Mouse (Mus musculus) embryonic facial prominence, embryonic 12.5 days (tissue): ENCODE results near the gene AU018091. TPM values are rescaled to one million over a fixed set of nuclear protein-coding genes. Genes with fewer than 3 reads are reported as not detected.
"Not testable (repeated sequence)": the region's sequence is repeated elsewhere in the genome, so short reads cannot be mapped to it uniquely, and the experiment has no call there.

Experiments used
- ATAC-seq: fragments of 200-750 bp; cut with Nextera tagmentation; 2 replicates; pipeline ENCODE4 v1.8.0; 2017; ENCODE audit not compliant: insufficient number of reproducible peaks, insufficient read depth, low FRiP score, low TSS enrichment
- H3K27ac ChIP-seq: fragments of 300-500 bp; sonication (generic); 2 replicates; pipeline ENCODE4 v1.5.1; 2016; ENCODE audit warnings: mild to moderate bottlenecking
- H3K27me3 ChIP-seq: fragments of 300-500 bp; sonication (generic); 2 replicates; pipeline ENCODE4 v1.6.1; 2016; ENCODE audit warnings: mild to moderate bottlenecking, moderate library complexity
- H3K36me3 ChIP-seq: fragments of 300-500 bp; sonication (generic); 2 replicates; pipeline ENCODE4 v1.6.1; 2016; ENCODE audit warnings: mild to moderate bottlenecking
- H3K4me1 ChIP-seq: fragments of 300-500 bp; sonication (generic); 2 replicates; pipeline ENCODE4 v1.6.1; 2016
- H3K4me2 ChIP-seq: fragments of 300-500 bp; sonication (generic); replicated peaks from 2 replicates; pipeline ENCODE4 v1.6.1; 2016; ENCODE audit warnings: mild to moderate bottlenecking, moderate library complexity
- H3K4me3 ChIP-seq: fragments of 300-500 bp; sonication (generic); 2 replicates; pipeline ENCODE4 v1.5.1; 2016; ENCODE audit warnings: mild to moderate bottlenecking
- H3K9ac ChIP-seq: fragments of 300-500 bp; sonication (generic); 2 replicates; pipeline ENCODE4 v1.6.1; 2016; ENCODE audit warnings: mild to moderate bottlenecking, moderate library complexity
- H3K9me3 ChIP-seq: fragments of 300-500 bp; sonication (generic); 2 replicates; pipeline ENCODE4 v1.6.1; 2016; ENCODE audit warnings: mild to moderate bottlenecking, moderate library complexity
- WGBS: fragments of 180-500 bp; shearing (Covaris S2); methylation state at CpG from one replicate; pipeline ENCODE4 v1.1.7; 2016; 5-methylcytosine and 5-hydroxymethylcytosine counted together
- polyA plus RNA-seq: library from polyadenylated mRNA; unstranded; fragments of >200 nt; fragmentation: Nextera tagmentation; extraction: Ambion mirVana; gene quantifications from 2 replicates; pipeline ENCODE4 v1.2.1, GENCODE M21; 2016

Gene AU018091
- polyA plus RNA-seq, 1 experiment from 2014 or later: 0.13 TPM

- Histone ChIP-seq H3K9me3 (peaks cover 2% of the 10 kb centered on the region; the same call in 1 of the 2 replicates), H3K9ac (no peak overlapping the region), H3K4me3 (no peak overlapping the region), H3K27me3 (no peaks in the 10 kb centered on the region), H3K27ac (no peak overlapping the region), H3K36me3 (no peaks in the 10 kb centered on the region), H3K4me2 (no peak overlapping the region), H3K4me1 (no peaks in the 10 kb centered on the region)
- no peak for ATAC-seq
Observed at GRCm38 (mm10) chr7:3164991-3165390, 4.0 kb downstream of the AU018091 start.

- no peaks in the 10 kb centered on the region for H3K36me3 ChIP-seq
- WGBS: 81% methylated on average over 6 of the region's 6 CpGs
- peaks cover 2% of the 10 kb centered on the region; the same call in 1 of the 2 replicates for H3K9me3 ChIP-seq
- no peak overlapping the region for H3K9ac ChIP-seq
- no peaks in the 10 kb centered on the region for H3K4me1 ChIP-seq
- H3K4me3 ChIP-seq: no peak overlapping the region
- H3K27me3 ChIP-seq: no peaks in the 10 kb centered on the region
- H3K27ac ChIP-seq: no peak overlapping the region
- no peak overlapping the region for H3K4me2 ChIP-seq
- ATAC-seq: no peak
Observed at GRCm38 (mm10) chr7:3164381-3164780, 4.6 kb downstream of the AU018091 start.

GRCm38 (mm10) chr7:3150376-3150775 is 18.6 kb downstream of the AU018091 start:
- Histone ChIP-seq H3K36me3 (no peaks in the 10 kb centered on the region), H3K4me2 (no peak overlapping the region), H3K4me3 (no peak overlapping the region), H3K9ac (no peak overlapping the region), H3K27me3 (no peaks in the 10 kb centered on the region), H3K27ac (no peak overlapping the region), H3K9me3 (peaks cover 9% of the 10 kb centered on the region; the same call in 1 of the 2 replicates), H3K4me1 (no peaks in the 10 kb centered on the region)
- 80% methylated on average over 1 of the region's 1 CpGs for WGBS
- ATAC-seq: no peak

GRCm38 (mm10) chr7:3146072-3146471 is 22.9 kb downstream of the AU018091 start:
- no peaks in the 10 kb centered on the region for H3K27me3 ChIP-seq
- peaks cover 9% of the 10 kb centered on the region; the same call in 1 of the 2 replicates for H3K9me3 ChIP-seq
- no peaks in the 10 kb centered on the region for H3K36me3 ChIP-seq
- no peak overlapping the region for H3K4me3 ChIP-seq
- no peak overlapping the region for H3K4me2 ChIP-seq
- H3K27ac ChIP-seq: no peak overlapping the region
- no peak overlapping the region for H3K9ac ChIP-seq
- H3K4me1 ChIP-seq: no peaks in the 10 kb centered on the region
- no peak for ATAC-seq

- Histone ChIP-seq H3K9ac (no peak overlapping the region), H3K9me3 (peaks cover 8% of the 10 kb centered on the region; the same call in 1 of the 2 replicates), H3K36me3 (no peaks in the 10 kb centered on the region), H3K27me3 (no peaks in the 10 kb centered on the region), H3K27ac (no peak overlapping the region), H3K4me1 (no peaks in the 10 kb centered on the region), H3K4me3 (no peak overlapping the region), H3K4me2 (no peak overlapping the region)
- ATAC-seq: no peak
- 5% methylated on average over 1 of the region's 1 CpGs for WGBS
Observed at GRCm38 (mm10) chr7:3143329-3143728, 25.7 kb downstream of the AU018091 start.

- Histone ChIP-seq H3K36me3 (no peaks in the 10 kb centered on the region), H3K27ac (no peak overlapping the region), H3K27me3 (no peaks in the 10 kb centered on the region), H3K4me2 (no peak overlapping the region), H3K4me3 (no peak overlapping the region), H3K4me1 (no peaks in the 10 kb centered on the region), H3K9me3 (0 out of 2 replicates have a peak, but pooled peaks cover 6% of the 10 kb centered on the region), H3K9ac (no peak overlapping the region)
- no peak for ATAC-seq
- 77% methylated on average over 4 of the region's 4 CpGs for WGBS
Observed at GRCm38 (mm10) chr7:3135606-3136005, 33.4 kb downstream of the AU018091 start.

GRCm38 (mm10) chr7:3134654-3135053 is 34.3 kb downstream of the AU018091 start:
- no peaks in the 10 kb centered on the region for H3K4me1 ChIP-seq
- H3K9ac ChIP-seq: no peak overlapping the region
- no peak overlapping the region for H3K27ac ChIP-seq
- H3K9me3 ChIP-seq: 0 out of 2 replicates have a peak, but pooled peaks cover 6% of the 10 kb centered on the region
- WGBS: 62% methylated on average over 1 of the region's 1 CpGs
- no peak for ATAC-seq
- H3K27me3 ChIP-seq: no peaks in the 10 kb centered on the region
- no peak overlapping the region for H3K4me2 ChIP-seq
- H3K4me3 ChIP-seq: no peak overlapping the region
- no peaks in the 10 kb centered on the region for H3K36me3 ChIP-seq

GRCm38 (mm10) chr7:3130342-3130741 is 38.7 kb downstream of the AU018091 start:
- Histone ChIP-seq H3K4me1 (no peaks in the 10 kb centered on the region), H3K36me3 (no peaks in the 10 kb centered on the region), H3K4me3 (no peak overlapping the region), H3K9ac (no peak overlapping the region), H3K27ac (no peak overlapping the region), H3K27me3 (no peaks in the 10 kb centered on the region), H3K4me2 (no peak overlapping the region), H3K9me3 (peaks cover 11% of the 10 kb centered on the region; the same call in 1 of the 2 replicates)
- WGBS: 31% methylated on average over 1 of the region's 1 CpGs
- no peak for ATAC-seq

GRCm38 (mm10) chr7:3128564-3128963 is 40.4 kb downstream of the AU018091 start:
- not testable (repeated sequence) for H3K4me3 ChIP-seq, H3K27me3 ChIP-seq, H3K27ac ChIP-seq, ATAC-seq, H3K36me3 ChIP-seq, H3K9me3 ChIP-seq, H3K4me2 ChIP-seq, H3K9ac ChIP-seq, H3K4me1 ChIP-seq

- H3K4me1 ChIP-seq, H3K4me3 ChIP-seq, H3K27ac ChIP-seq, H3K27me3 ChIP-seq, H3K9me3 ChIP-seq, ATAC-seq, H3K36me3 ChIP-seq, H3K4me2 ChIP-seq, H3K9ac ChIP-seq: not testable (repeated sequence)
- WGBS: no CpG with 5 or more reads among the region's 6 CpGs
Observed at GRCm38 (mm10) chr7:3111193-3111592, 57.8 kb downstream of the AU018091 start.

- not testable (repeated sequence) for H3K36me3 ChIP-seq, H3K9ac ChIP-seq, ATAC-seq, H3K27me3 ChIP-seq, H3K4me2 ChIP-seq, H3K4me1 ChIP-seq, H3K4me3 ChIP-seq, H3K9me3 ChIP-seq, H3K27ac ChIP-seq
- 62% methylated on average over 13 of the region's 13 CpGs for WGBS
Observed at GRCm38 (mm10) chr7:3106516-3107077, 62.4 kb downstream of the AU018091 start.
